16 mouse cellular contexts compared by ENCODE assay signal in the genomic region with DNA sequence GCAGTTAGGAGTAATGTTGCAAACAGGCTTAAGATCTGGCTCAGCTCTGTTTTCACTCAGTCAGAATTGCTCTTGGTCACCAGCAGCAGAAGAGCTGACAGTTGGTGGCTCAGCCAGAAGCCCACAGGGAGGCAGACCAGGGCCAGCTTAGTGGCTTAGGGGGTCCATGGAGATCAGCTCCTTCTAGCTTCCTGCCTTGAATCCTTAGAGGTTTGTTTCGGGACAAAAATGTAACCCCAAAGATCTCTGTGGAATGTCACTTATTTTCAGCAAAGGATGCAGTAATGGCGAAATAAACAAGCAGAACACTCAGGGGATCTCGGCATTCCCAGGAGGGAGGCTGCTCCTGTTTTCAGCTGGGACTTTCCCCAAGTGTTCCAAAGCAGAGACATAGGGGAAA.
DNase-seq lines count a peak whose midpoint lies in the region; ATAC-seq and TF ChIP-seq lines count a peak whose summit lies in the region.
"Had no signal": no experiment of that assay in that cellular context is flagged by ENCODE, and none has a peak within 500 bp of the region (broad histone marks: within the 10 kb centered on the region; RNA-seq: fewer than 3 reads in every experiment).

No protein-coding gene starts in this region.

- H3K9me3 ChIP-seq in kidney, embryonic 16.5 days (ENCODE audit: low read length) = peaks cover 5% of the 10 kb centered on the region
- H3K9me3 ChIP-seq in liver, postnatal 0 days (ENCODE audit: low read length) = no peaks in the 10 kb centered on the region
- H3K9me3 ChIP-seq: hindbrain, embryonic 10.5 days; limb, embryonic 15.5 days; lung, embryonic 15.5 days; neural tube, embryonic 15.5 days had no signal

- no peak overlapping the region for H3K4me2 ChIP-seq in kidney, embryonic 16.5 days (replicated peaks; ENCODE audit: low read depth, low read length)
- H3K4me2 ChIP-seq in liver, postnatal 0 days (ENCODE audit: low read depth, low read length) = no peak overlapping the region
- H3K4me2 ChIP-seq: limb, embryonic 15.5 days; lung, embryonic 15.5 days; neural tube, embryonic 15.5 days had no signal

- no peaks in the 10 kb centered on the region for H3K27me3 ChIP-seq in kidney, embryonic 16.5 days (ENCODE audit: insufficient read depth, low read length)
- no peaks in the 10 kb centered on the region for H3K27me3 ChIP-seq in Patski
- no peaks in the 10 kb centered on the region for H3K27me3 ChIP-seq in liver, postnatal 0 days (ENCODE audit: insufficient read depth, low read length)
- H3K27me3 ChIP-seq: limb, embryonic 15.5 days; lung, embryonic 15.5 days; neural tube, embryonic 15.5 days had no signal

- TF ChIP-seq CTCF in Patski (IDR thresholded peaks at IDR 0.05) = no peak
- TF ChIP-seq CTCF in liver, postnatal 0 days (IDR thresholded peaks at IDR 0.05; ENCODE audit: low read depth) = no peak

- in situ Hi-C loops in Patski (cut with MboI; ENCODE audit: low pct_unique_long_range_greater_than_20kb) = no loop called here

- WGBS in kidney, embryonic 16.5 days = 60% methylated on average over 3 of the region's 3 CpGs
- 55% methylated on average over 3 of the region's 3 CpGs for WGBS in liver, postnatal 0 days (ENCODE audit: insufficient replicate concordance)

- CTCF ChIA-PET in Patski (lab: Charles Lee) = interaction anchor here (1.5 kb wide), 1 partner anchor 11 kb away, joined by 4 read pairs; no protein-coding TSS in a partner anchor

- TF ChIP-seq EP300 in liver, postnatal 0 days (IDR thresholded peaks at IDR 0.05; ENCODE audit: low read depth) = no peak

- ATAC-seq in kidney, embryonic 16.5 days (ENCODE audit: low FRiP score, low TSS enrichment) = no peak
- peak; percentile 39 for ATAC-seq in Patski
- no peak for ATAC-seq in liver, postnatal 0 days
- ATAC-seq: inflammation-experienced regulatory T-cells, adult 6 months had no signal

- no peak overlapping the region for H3K4me3 ChIP-seq in kidney, embryonic 16.5 days (ENCODE audit: low read length)
- no peak overlapping the region for H3K4me3 ChIP-seq in liver, postnatal 0 days (ENCODE audit: low read depth, low read length)
- H3K4me3 ChIP-seq: hindbrain, embryonic 10.5 days; limb, embryonic 15.5 days; lung, embryonic 15.5 days; neural tube, embryonic 15.5 days had no signal

- peak; percentile 9 for DNase-seq in gastrocnemius, postnatal 25 days
- no peak for DNase-seq in gastrocnemius, postnatal 36 days
- peak; percentile 35 for DNase-seq in kidney, adult 9 months
- peak; percentile 37 for DNase-seq in Patski (ENCODE audit: low read depth, low spot score)
- peak; percentile 57 for DNase-seq in kidney, postnatal 10 days
- no peak for DNase-seq in adrenal gland, postnatal 36 days
- DNase-seq in liver, postnatal 0 days = no peak
- DNase-seq: B cell, adult 2 months; cerebellum, adult 11 months; cerebellum, postnatal 36 days had no signal

- no peak overlapping the region for H3K27ac ChIP-seq in kidney, embryonic 16.5 days (ENCODE audit: low read length)
- H3K27ac ChIP-seq in liver, postnatal 0 days (ENCODE audit: low read depth) = no peak overlapping the region
- H3K27ac ChIP-seq: hindbrain, embryonic 10.5 days; limb, embryonic 15.5 days; neural tube, embryonic 15.5 days had no signal

- H3K36me3 ChIP-seq in kidney, embryonic 16.5 days (ENCODE audit: insufficient read depth, low read length) = no peaks in the 10 kb centered on the region
- H3K36me3 ChIP-seq in liver, postnatal 0 days (replicated peaks; ENCODE audit: insufficient read depth, low read length) = no peaks in the 10 kb centered on the region
- H3K36me3 ChIP-seq: hindbrain, embryonic 10.5 days; limb, embryonic 15.5 days; lung, embryonic 15.5 days; neural tube, embryonic 15.5 days had no signal

- intact Hi-C loops in gastrocnemius, postnatal 36 days (cut with DNase I) = no loop called here

- no peaks in the 10 kb centered on the region for H3K4me1 ChIP-seq in kidney, embryonic 16.5 days (ENCODE audit: insufficient read depth, low read length)
- no peaks in the 10 kb centered on the region for H3K4me1 ChIP-seq in liver, postnatal 0 days (ENCODE audit: insufficient read depth)
- H3K4me1 ChIP-seq: lung, embryonic 15.5 days; neural tube, embryonic 15.5 days had no signal

- POLR2A ChIA-PET in Patski (lab: Charles Lee) = no interaction called here

- no peak overlapping the region for H3K9ac ChIP-seq in kidney, embryonic 16.5 days (replicated peaks; ENCODE audit: low read length)
- no peak overlapping the region for H3K9ac ChIP-seq in liver, postnatal 0 days (replicated peaks)
- H3K9ac ChIP-seq: limb, embryonic 15.5 days; lung, embryonic 15.5 days; neural tube, embryonic 15.5 days had no signal

Comparison
In these comparisons a context has a peak if more than half of its experiments do, and no peak if none do; other contexts are left out.
1. DNase-seq: peak in gastrocnemius, postnatal 25 days (single experiment), kidney, adult 9 months (single experiment), Patski (single experiment) and kidney, postnatal 10 days (single experiment); none in gastrocnemius, postnatal 36 days (0 of 2), adrenal gland, postnatal 36 days (0 of 2) and liver, postnatal 0 days (single experiment).